Mouse (Mus musculus) neural tube, embryonic 14.5 days (tissue): ENCODE measurements around the gene Foxred2. TPM values are rescaled to one million over a fixed set of nuclear protein-coding genes. Genes with fewer than 3 reads are reported as not detected.
A peak's percentile ranks its signal among the peaks of the same experiment; 100 is the strongest.

ENCODE experiments used
- ATAC-seq: fragments of 200-750 bp; cut with Nextera tagmentation; 2 replicates; pipeline ENCODE4 v1.8.0; 2017; ENCODE audit warnings: low read depth, mild to moderate bottlenecking, moderate TSS enrichment, moderate library complexity
- H3K27ac ChIP-seq: fragments of 300-500 bp; sonication (generic); 2 replicates; pipeline ENCODE4 v1.5.1; 2014; ENCODE audit warnings: low read depth, mild to moderate bottlenecking, control low read depth, low read length, moderate library complexity, mixed read lengths
- H3K27me3 ChIP-seq: fragments of 300-500 bp; sonication (generic); 2 replicates; pipeline ENCODE4 v1.6.1; 2014; ENCODE audit warnings: low read length; ENCODE audit not compliant: control insufficient read depth, insufficient read depth
- H3K36me3 ChIP-seq: fragments of 300-500 bp; sonication (generic); 2 replicates; pipeline ENCODE4 v1.6.1; 2014; ENCODE audit warnings: low read length, mixed read lengths; ENCODE audit not compliant: control insufficient read depth, insufficient read depth
- H3K4me1 ChIP-seq: fragments of 300-500 bp; sonication (generic); 2 replicates; pipeline ENCODE4 v1.6.1; 2014; ENCODE audit warnings: low read length; ENCODE audit not compliant: control insufficient read depth, insufficient read depth
- H3K4me2 ChIP-seq: fragments of 300-500 bp; sonication (generic); 2 replicates; pipeline ENCODE4 v1.6.1; 2014; ENCODE audit warnings: mild to moderate bottlenecking, low read depth, low read length, control low read depth
- H3K4me3 ChIP-seq: fragments of 300-500 bp; sonication (generic); 2 replicates; pipeline ENCODE4 v1.5.1; 2014; ENCODE audit warnings: low read depth, low read length, control low read depth, mixed read lengths
- H3K9ac ChIP-seq: fragments of 300-500 bp; sonication (generic); replicated peaks from 2 replicates; pipeline ENCODE4 v1.6.1; 2014; ENCODE audit warnings: low read depth, mild to moderate bottlenecking, control low read depth, low read length, mixed read lengths
- H3K9me3 ChIP-seq: fragments of 300-500 bp; sonication (generic); 2 replicates; pipeline ENCODE4 v1.6.1; 2016; ENCODE audit warnings: low read length; ENCODE audit not compliant: control insufficient read depth
- WGBS: fragments of 180-500 bp; shearing (Covaris S2); extraction: QIAGEN DNeasy Blood & Tissue Kit; methylation state at CpG from one replicate; pipeline ENCODE4 v1.1.7; 2014; 5-methylcytosine and 5-hydroxymethylcytosine counted together
- polyA plus RNA-seq: library from polyadenylated mRNA; unstranded; fragments of >200 nt; fragmentation: Nextera tagmentation; extraction: Ambion mirVana; gene quantifications from 2 replicates; pipeline ENCODE4 v1.2.1, GENCODE M21; 2014

The Foxred2 gene
- polyA plus RNA-seq: 9.0 and 11.2 TPM in 2 replicates

GRCm38 (mm10) chr15:77956404-77956901 is at the start of gene Foxred2:
Gene Foxred2 (minus strand): TSS chr15:77956722.
- H3K36me3 ChIP-seq: peaks cover 28% of the 10 kb centered on the region
- ATAC-seq: peak; percentile 92
- WGBS: under 1% methylated on average over 39 of the region's 39 CpGs
- no peak within 1 kb of the TSS for H3K27ac ChIP-seq
- H3K9ac ChIP-seq: peak within 1 kb of the TSS; percentile 37
- H3K9me3 ChIP-seq: no peaks in the 10 kb centered on the region
- H3K4me1 ChIP-seq: peaks cover 14% of the 10 kb centered on the region
- no peaks in the 10 kb centered on the region for H3K27me3 ChIP-seq
- H3K4me3 ChIP-seq: peak within 1 kb of the TSS; percentile 42
- H3K4me2 ChIP-seq: peak within 1 kb of the TSS; percentile 73

GRCm38 (mm10) chr15:78003929-78004328 is 47.4 kb upstream of the Foxred2 start:
- Histone ChIP-seq H3K36me3 (no peaks in the 10 kb centered on the region), H3K27me3 (no peaks in the 10 kb centered on the region), H3K4me1 (no peaks in the 10 kb centered on the region), H3K9me3 (no peaks in the 10 kb centered on the region), H3K4me2 (no peak overlapping the region), H3K27ac (no peak overlapping the region), H3K9ac (no peak overlapping the region), H3K4me3 (no peak overlapping the region)
- WGBS: 58% methylated on average over 9 of the region's 9 CpGs
- ATAC-seq: no peak

GRCm38 (mm10) chr15:78001400-78001799 is 44.9 kb upstream of the Foxred2 start:
- no peak for ATAC-seq
- no peak overlapping the region for H3K27ac ChIP-seq
- no peaks in the 10 kb centered on the region for H3K9me3 ChIP-seq
- H3K4me1 ChIP-seq: no peaks in the 10 kb centered on the region; the same call in 1 of the 2 replicates
- no peak overlapping the region for H3K4me2 ChIP-seq
- WGBS: 12% methylated on average over 5 of the region's 5 CpGs
- no peak overlapping the region for H3K4me3 ChIP-seq
- no peaks in the 10 kb centered on the region for H3K36me3 ChIP-seq
- H3K9ac ChIP-seq: no peak overlapping the region
- H3K27me3 ChIP-seq: no peaks in the 10 kb centered on the region

GRCm38 (mm10) chr15:77988541-77988940 is 32.0 kb upstream of the Foxred2 start:
- Histone ChIP-seq H3K4me2 (no peak overlapping the region), H3K36me3 (no peaks in the 10 kb centered on the region), H3K4me3 (no peak overlapping the region), H3K9ac (no peak overlapping the region), H3K4me1 (no peaks in the 10 kb centered on the region), H3K27me3 (no peaks in the 10 kb centered on the region), H3K9me3 (no peaks in the 10 kb centered on the region), H3K27ac (no peak overlapping the region)
- 85% methylated on average over 5 of the region's 5 CpGs for WGBS
- no peak for ATAC-seq

- Histone ChIP-seq H3K27me3 (no peaks in the 10 kb centered on the region), H3K9ac (no peak overlapping the region), H3K27ac (no peak overlapping the region), H3K36me3 (no peaks in the 10 kb centered on the region), H3K4me3 (no peak overlapping the region), H3K9me3 (no peaks in the 10 kb centered on the region), H3K4me1 (peaks cover 3% of the 10 kb centered on the region; the same call in 1 of the 2 replicates), H3K4me2 (no peak overlapping the region)
- ATAC-seq: no peak
- WGBS: 39% methylated on average over 3 of the region's 3 CpGs
Measured at GRCm38 (mm10) chr15:77983391-77983790, 26.9 kb upstream of the Foxred2 start.

GRCm38 (mm10) chr15:77982195-77982939 is 25.8 kb upstream of the Foxred2 start:
- H3K36me3 ChIP-seq: no peaks in the 10 kb centered on the region
- H3K9me3 ChIP-seq: no peaks in the 10 kb centered on the region
- no peak overlapping the region for H3K4me3 ChIP-seq
- H3K4me2 ChIP-seq: no peak overlapping the region
- no peak overlapping the region for H3K27ac ChIP-seq
- ATAC-seq: peak; percentile 76
- H3K9ac ChIP-seq: no peak overlapping the region
- no peaks in the 10 kb centered on the region for H3K27me3 ChIP-seq
- peaks cover 3% of the 10 kb centered on the region; the same call in 1 of the 2 replicates for H3K4me1 ChIP-seq
- WGBS: 21% methylated on average over 18 of the region's 18 CpGs

GRCm38 (mm10) chr15:77981181-77981680 is 24.7 kb upstream of the Foxred2 start:
- H3K27me3 ChIP-seq: no peaks in the 10 kb centered on the region
- H3K27ac ChIP-seq: no peak overlapping the region
- peaks cover 3% of the 10 kb centered on the region; the same call in 1 of the 2 replicates for H3K4me1 ChIP-seq
- no peak overlapping the region for H3K4me2 ChIP-seq
- no peak overlapping the region for H3K9ac ChIP-seq
- no peaks in the 10 kb centered on the region for H3K36me3 ChIP-seq
- no peak for ATAC-seq
- no peak overlapping the region for H3K4me3 ChIP-seq
- 78% methylated on average over 5 of the region's 5 CpGs for WGBS
- no peaks in the 10 kb centered on the region for H3K9me3 ChIP-seq

GRCm38 (mm10) chr15:77979427-77979865 is 22.9 kb upstream of the Foxred2 start:
- WGBS: 86% methylated on average over 10 of the region's 10 CpGs
- Histone ChIP-seq H3K36me3 (no peaks in the 10 kb centered on the region), H3K9me3 (no peaks in the 10 kb centered on the region), H3K9ac (no peak overlapping the region), H3K27me3 (no peaks in the 10 kb centered on the region), H3K4me1 (peaks cover 3% of the 10 kb centered on the region; the same call in 1 of the 2 replicates), H3K27ac (no peak overlapping the region), H3K4me3 (no peak overlapping the region), H3K4me2 (no peak overlapping the region)
- no peak for ATAC-seq

GRCm38 (mm10) chr15:77977663-77978062 is 21.1 kb upstream of the Foxred2 start:
- H3K9me3 ChIP-seq: no peaks in the 10 kb centered on the region
- no peaks in the 10 kb centered on the region for H3K27me3 ChIP-seq
- no peak for ATAC-seq
- H3K27ac ChIP-seq: no peak overlapping the region
- H3K4me2 ChIP-seq: no peak overlapping the region
- no peak overlapping the region for H3K4me3 ChIP-seq
- WGBS: 66% methylated on average over 3 of the region's 3 CpGs
- peaks cover 3% of the 10 kb centered on the region; the same call in 1 of the 2 replicates for H3K4me1 ChIP-seq
- H3K9ac ChIP-seq: no peak overlapping the region
- no peaks in the 10 kb centered on the region for H3K36me3 ChIP-seq
